Mouse (Mus musculus): ENCODE data around the gene Med12. TPM values are rescaled to one million over a fixed set of nuclear protein-coding genes. Genes with fewer than 3 reads are reported as not detected.
A peak's percentile ranks its signal among the peaks of the same experiment; 100 is the strongest.

Med12 gene
- polyA plus RNA-seq (2015; fragmentation: Nextera tagmentation; extraction: Ambion mirVana): 22.8 and 25.3 TPM in 2 replicates

DNA sequence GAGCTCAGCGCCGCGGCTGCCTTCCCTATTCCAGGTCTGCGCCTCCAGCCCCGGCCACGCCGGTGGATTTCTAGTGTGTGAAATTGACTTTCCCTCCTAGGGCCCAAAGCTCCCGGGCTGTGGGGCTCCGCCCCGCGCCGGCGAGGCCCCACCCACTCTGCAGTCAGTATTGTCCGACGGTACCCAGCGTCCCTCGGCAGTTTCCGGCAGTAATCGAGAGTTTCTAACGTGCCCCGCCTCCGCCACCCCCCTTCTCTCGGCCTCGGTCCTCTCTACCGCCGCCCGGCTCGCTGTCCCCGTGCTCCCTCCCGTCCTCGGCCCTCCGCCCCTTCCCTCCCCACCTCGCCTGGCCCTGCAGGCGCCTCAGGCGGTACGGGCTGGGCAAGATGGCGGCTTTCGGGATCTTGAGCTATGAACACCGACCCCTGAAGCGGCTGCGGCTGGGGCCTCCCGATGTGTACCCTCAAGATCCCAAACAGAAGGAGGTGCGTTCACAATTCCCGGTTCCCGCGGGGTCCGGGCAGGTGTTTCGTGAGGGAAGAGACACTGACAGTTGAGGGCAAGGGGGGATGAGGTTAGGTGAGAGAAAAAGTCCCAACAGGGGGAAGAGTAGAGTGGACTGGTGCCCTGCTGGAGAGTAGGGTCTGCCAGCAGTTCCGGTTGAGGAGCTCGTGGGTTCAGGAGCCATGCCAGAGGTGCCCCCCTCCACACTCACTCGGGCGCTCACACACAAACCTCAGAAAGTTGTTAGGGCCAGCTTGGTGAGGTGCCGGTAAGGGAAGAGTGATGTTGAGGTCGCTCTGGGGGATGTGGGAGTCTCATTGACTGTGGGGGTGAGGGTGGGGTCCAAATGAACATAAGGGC, at the start of gene Med12:
Med12 (plus strand) TSS at position 156 of the 864 bp plus-strand sequence.
- Histone ChIP-seq H3K9me3 (no peaks in the 10 kb centered on the region), H3K9ac (peak within 1 kb of the TSS; percentile 54), H3K4me1 (replicated peaks) (no peaks in the 10 kb centered on the region), H3K36me3 (no peaks in the 10 kb centered on the region), H3K4me2 (replicated peaks) (peak within 1 kb of the TSS; percentile 55), H3K27ac (0 out of 2 replicates have a peak within 1 kb of the TSS, but pooled peaks have one; percentile 51), H3K4me3 (replicated peaks) (peak within 1 kb of the TSS; percentile 51), H3K27me3 (replicated peaks) (no peaks in the 10 kb centered on the region)
- ATAC-seq: peak; percentile 99
- WGBS: 14% methylated on average over 54 of the region's 54 CpGs

DNA sequence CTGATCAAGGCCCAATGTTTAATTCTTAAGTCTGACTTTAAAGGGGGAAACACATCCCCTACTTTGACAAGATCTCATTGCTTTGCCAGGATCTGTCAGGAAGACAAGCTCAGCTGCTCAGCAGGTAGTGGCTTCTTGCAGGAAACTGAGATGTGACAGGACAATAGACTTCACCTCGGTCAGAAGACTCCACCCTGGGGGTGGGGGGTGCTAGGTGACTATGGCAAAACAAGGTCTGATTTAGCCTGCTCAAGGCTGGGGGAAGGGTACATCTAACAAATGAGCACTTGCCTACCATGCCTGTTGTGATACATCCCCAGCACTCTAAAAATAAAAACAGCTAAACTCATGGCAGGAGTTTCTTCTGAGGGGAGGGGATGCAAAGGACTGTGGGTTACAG, 28.8 kb upstream of the Med12 start:
- no peak overlapping the region for H3K27ac ChIP-seq
- H3K9me3 ChIP-seq: no peaks in the 10 kb centered on the region
- 38% methylated on average over 1 of the region's 1 CpGs for WGBS
- no peaks in the 10 kb centered on the region for H3K36me3 ChIP-seq
- H3K4me1 ChIP-seq (replicated peaks): no peaks in the 10 kb centered on the region
- no peak overlapping the region for H3K4me2 ChIP-seq (replicated peaks)
- no peak for ATAC-seq
- no peak overlapping the region for H3K9ac ChIP-seq
- no peaks in the 10 kb centered on the region for H3K27me3 ChIP-seq (replicated peaks)
- H3K4me3 ChIP-seq (replicated peaks): no peak overlapping the region

- peak within 1 kb of the TSS; percentile 49 for H3K4me3 ChIP-seq (replicated peaks)
- peak within 1 kb of the TSS; percentile 50 for H3K9ac ChIP-seq
- peak; percentile 95 for ATAC-seq
- 26% methylated on average over 47 of the region's 47 CpGs for WGBS
- no peaks in the 10 kb centered on the region; the same call in 1 of the 2 replicates for H3K27me3 ChIP-seq (replicated peaks)
- H3K36me3 ChIP-seq: no peaks in the 10 kb centered on the region
- H3K4me1 ChIP-seq (replicated peaks): 0 out of 2 replicates have a peak, but pooled peaks cover 4% of the 10 kb centered on the region
- peak within 1 kb of the TSS; percentile 72 for H3K4me2 ChIP-seq (replicated peaks)
- peak within 1 kb of the TSS; percentile 58; the same call in 1 of the 2 replicates for H3K27ac ChIP-seq
- H3K9me3 ChIP-seq: no peaks in the 10 kb centered on the region
Observed at GRCm38 (mm10) chrX:101253952-101254729, 19.7 kb upstream of the Med12 start, which contains the start of gene Foxo4. TSS of gene Foxo4 (plus strand) at chrX:101254528.

DNA sequence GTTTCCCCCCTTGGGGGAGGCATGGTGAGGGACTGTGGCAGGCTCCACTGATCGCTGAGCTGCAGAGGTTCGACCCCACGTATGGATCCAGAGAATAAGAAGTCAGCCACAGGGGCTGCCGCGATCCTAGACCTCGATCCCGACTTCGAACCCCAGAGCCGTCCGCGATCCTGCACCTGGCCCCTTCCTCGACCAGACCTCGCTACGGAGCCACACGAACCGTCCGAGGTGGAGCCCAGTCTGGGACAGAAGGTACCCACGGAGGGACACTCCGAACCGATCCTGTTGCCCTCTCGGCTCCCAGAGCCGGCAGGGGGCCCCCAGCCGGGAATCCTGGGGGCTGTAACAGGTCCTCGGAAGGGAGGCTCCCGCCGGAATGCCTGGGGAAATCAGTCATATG, 19.1 kb upstream of the Med12 start:
- H3K9me3 ChIP-seq: no peaks in the 10 kb centered on the region
- peak overlapping the region; percentile 50 for H3K9ac ChIP-seq
- H3K27me3 ChIP-seq (replicated peaks): no peaks in the 10 kb centered on the region; the same call in 1 of the 2 replicates
- 11% methylated on average over 26 of the region's 26 CpGs for WGBS
- 0 out of 2 replicates have a peak, but pooled peaks cover 4% of the 10 kb centered on the region for H3K4me1 ChIP-seq (replicated peaks)
- ATAC-seq: peak; percentile 45; the same call in 1 of the 2 replicates
- peak overlapping the region; percentile 58; the same call in 1 of the 2 replicates for H3K27ac ChIP-seq
- peak overlapping the region; percentile 72 for H3K4me2 ChIP-seq (replicated peaks)
- peak overlapping the region; percentile 49 for H3K4me3 ChIP-seq (replicated peaks)
- H3K36me3 ChIP-seq: no peaks in the 10 kb centered on the region

- no peak for ATAC-seq
- H3K27ac ChIP-seq: no peak overlapping the region
- H3K27me3 ChIP-seq (replicated peaks): no peaks in the 10 kb centered on the region; the same call in 1 of the 2 replicates
- H3K4me1 ChIP-seq (replicated peaks): 0 out of 2 replicates have a peak, but pooled peaks cover 8% of the 10 kb centered on the region
- WGBS: 79% methylated on average over 13 of the region's 13 CpGs
- H3K4me2 ChIP-seq (replicated peaks): no peak overlapping the region; the same call in 1 of the 2 replicates
- no peak overlapping the region for H3K9ac ChIP-seq
- no peaks in the 10 kb centered on the region for H3K9me3 ChIP-seq
- H3K36me3 ChIP-seq: no peaks in the 10 kb centered on the region
- H3K4me3 ChIP-seq (replicated peaks): no peak overlapping the region
Observed at GRCm38 (mm10) chrX:101256603-101257002, 17.2 kb upstream of the Med12 start.

- Histone ChIP-seq H3K4me3 (replicated peaks) (no peak overlapping the region), H3K9ac (no peak overlapping the region), H3K36me3 (no peaks in the 10 kb centered on the region), H3K27me3 (replicated peaks) (no peaks in the 10 kb centered on the region; the same call in 1 of the 2 replicates), H3K9me3 (no peaks in the 10 kb centered on the region), H3K4me2 (replicated peaks) (no peak overlapping the region), H3K27ac (peak overlapping the region; percentile 58), H3K4me1 (replicated peaks) (0 out of 2 replicates have a peak, but pooled peaks cover 8% of the 10 kb centered on the region)
- 26% methylated on average over 13 of the region's 13 CpGs for WGBS
- peak; percentile 86 for ATAC-seq
Observed at GRCm38 (mm10) chrX:101260441-101261325, 13.1 kb upstream of the Med12 start.

- H3K4me2 ChIP-seq (replicated peaks): no peak within 1 kb of the TSS
- 83% methylated on average over 1 of the region's 1 CpGs for WGBS
- H3K27me3 ChIP-seq (replicated peaks): peaks cover 2% of the 10 kb centered on the region; the same call in 1 of the 2 replicates
- no peak within 1 kb of the TSS for H3K9ac ChIP-seq
- no peaks in the 10 kb centered on the region for H3K9me3 ChIP-seq
- no peak within 1 kb of the TSS for H3K27ac ChIP-seq
- no peaks in the 10 kb centered on the region for H3K36me3 ChIP-seq
- H3K4me3 ChIP-seq (replicated peaks): no peak within 1 kb of the TSS
- H3K4me1 ChIP-seq (replicated peaks): 0 out of 2 replicates have a peak, but pooled peaks cover 5% of the 10 kb centered on the region
- no peak for ATAC-seq
Observed at GRCm38 (mm10) chrX:101263892-101264291, 9.9 kb upstream of the Med12 start, which contains the start of gene Gm614. TSS of gene Gm614 (minus strand) at chrX:101263992.

DNA sequence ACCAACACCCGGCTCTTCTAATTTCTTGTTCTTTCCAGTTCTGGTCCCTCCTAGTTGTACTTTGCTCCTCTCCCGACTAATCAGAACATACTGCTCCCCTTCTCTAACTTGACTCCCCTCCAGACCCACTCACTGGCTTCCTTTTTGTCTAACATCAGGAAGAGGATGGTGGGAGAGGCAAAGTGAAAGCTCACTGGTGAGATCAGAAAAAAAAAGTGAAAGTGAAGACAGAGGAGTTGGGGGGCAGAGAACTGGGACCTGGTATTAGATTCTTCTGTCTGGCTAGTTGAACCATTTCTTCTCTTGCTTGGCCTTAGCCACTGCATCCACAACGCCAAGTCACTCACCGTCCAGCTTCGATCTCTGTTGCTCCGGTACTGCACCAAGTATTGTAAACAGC, 7.2 kb upstream of the Med12 start:
- 89% methylated on average over 6 of the region's 6 CpGs for WGBS

DNA sequence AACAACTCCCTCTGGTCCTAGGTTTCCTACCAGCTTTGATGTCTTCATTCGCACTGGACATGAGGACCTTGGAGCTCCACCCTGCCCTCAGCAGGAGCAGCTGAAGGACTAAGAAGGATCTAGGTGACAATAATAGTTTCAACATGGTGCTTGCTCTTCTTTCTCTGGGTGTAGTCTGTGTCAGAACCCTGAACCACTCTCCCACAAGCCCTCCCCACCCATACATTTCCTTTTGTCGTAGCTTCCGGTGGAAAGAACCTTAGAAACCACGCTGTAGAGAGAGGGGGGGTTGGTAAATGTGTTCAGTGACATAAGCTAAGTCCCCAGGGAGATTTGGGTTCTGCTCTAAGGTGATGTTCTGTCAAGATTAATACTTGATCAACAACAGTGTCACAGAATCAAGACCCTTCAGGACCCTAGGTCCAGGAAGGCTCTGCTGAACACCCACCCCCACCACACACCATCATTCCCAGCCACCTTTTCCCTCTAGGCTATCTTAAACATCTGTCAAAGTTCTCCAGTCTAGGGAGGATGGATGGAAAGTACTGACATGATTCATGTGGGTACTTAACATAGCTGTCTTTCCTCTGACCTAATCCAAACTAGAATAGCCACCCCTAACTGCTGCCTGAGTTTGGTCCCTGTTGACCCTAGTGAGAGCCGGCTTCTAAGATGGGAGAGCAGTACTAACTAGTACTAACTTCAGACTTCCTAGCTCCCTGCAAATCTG, 5.6 kb upstream of the Med12 start, which contains the start of gene Il2rg:
Il2rg (minus strand) TSS at position 231 of the 730 bp plus-strand sequence.
- ATAC-seq: no peak
- no peak within 1 kb of the TSS for H3K4me2 ChIP-seq (replicated peaks)
- H3K27me3 ChIP-seq (replicated peaks): 0 out of 2 replicates have a peak, but pooled peaks cover 2% of the 10 kb centered on the region
- no peak within 1 kb of the TSS for H3K4me3 ChIP-seq (replicated peaks)
- WGBS: 46% methylated on average over 5 of the region's 5 CpGs
- no peaks in the 10 kb centered on the region for H3K4me1 ChIP-seq (replicated peaks)
- no peaks in the 10 kb centered on the region for H3K36me3 ChIP-seq
- no peaks in the 10 kb centered on the region for H3K9me3 ChIP-seq
- H3K27ac ChIP-seq: no peak within 1 kb of the TSS
- no peak within 1 kb of the TSS for H3K9ac ChIP-seq

More for the DNA sequence above, 7.2 kb upstream of the Med12 start:
- no peaks in the 10 kb centered on the region for H3K4me1 ChIP-seq (replicated peaks)
- H3K4me2 ChIP-seq (replicated peaks): no peak overlapping the region
- H3K27me3 ChIP-seq (replicated peaks): 0 out of 2 replicates have a peak, but pooled peaks cover 2% of the 10 kb centered on the region
- H3K4me3 ChIP-seq (replicated peaks): no peak overlapping the region
- H3K9me3 ChIP-seq: no peaks in the 10 kb centered on the region
- H3K27ac ChIP-seq: no peak overlapping the region
- no peaks in the 10 kb centered on the region for H3K36me3 ChIP-seq
- ATAC-seq: no peak
- no peak overlapping the region for H3K9ac ChIP-seq

GRCm38 (mm10) chrX:101268755-101269124, 5.1 kb upstream of the Med12 start, which contains the start of gene Gm20489:
TSS of gene Gm20489 (minus strand) at chrX:101269023.
- Histone ChIP-seq H3K36me3 (no peaks in the 10 kb centered on the region), H3K27me3 (replicated peaks) (0 out of 2 replicates have a peak, but pooled peaks cover 2% of the 10 kb centered on the region), H3K9me3 (no peaks in the 10 kb centered on the region), H3K9ac (no peak within 1 kb of the TSS), H3K27ac (no peak within 1 kb of the TSS), H3K4me1 (replicated peaks) (no peaks in the 10 kb centered on the region), H3K4me3 (replicated peaks) (no peak within 1 kb of the TSS), H3K4me2 (replicated peaks) (no peak within 1 kb of the TSS)
- ATAC-seq: no peak
- 56% methylated on average over 3 of the region's 3 CpGs for WGBS
